17 mouse cellular contexts compared by ENCODE assay signal in genomic region chr3:137954256-137954916, GRCm38 (mm10). TPM values are rescaled to one million over a fixed set of nuclear protein-coding genes. Genes with fewer than 3 reads are reported as not detected.
A peak's percentile ranks its signal among the peaks of the same experiment; 100 is the strongest.
DNase-seq lines count a peak whose midpoint lies in the region; ATAC-seq and TF ChIP-seq lines count a peak whose summit lies in the region.
"Had no signal": no experiment of that assay in that cellular context is flagged by ENCODE, and none has a peak within 500 bp of the region (broad histone marks: within the 10 kb centered on the region; RNA-seq: fewer than 3 reads in every experiment).

No protein-coding gene starts in this region.

- DNase-seq in brain, embryonic 14.5 days (ENCODE audit: low read depth), result peak; percentile 25
- peak; percentile 52 for DNase-seq in naive thymus-derived CD4-positive, alpha-beta T cell, adult 2 months (ENCODE audit: low read depth)
- no peak for DNase-seq in gastrocnemius, postnatal 36 days
- DNase-seq in embryo, embryonic 10.5 days (ENCODE audit: low spot score), result no peak
- DNase-seq: adrenal gland, postnatal 25 days; cerebellum, adult 18-20 months; heart, adult 2 months; kidney, adult 9 months; right cerebral cortex, postnatal 4 days; thymus, adult 18-20 months had no signal

- intact Hi-C loops in gastrocnemius, postnatal 36 days (cut with DNase I), result no loop called here

- no peak for TF ChIP-seq CTCF in ES-Bruce4 (IDR thresholded peaks at IDR 0.05; ENCODE audit: low read depth, low read length)
- no peak for TF ChIP-seq CTCF in brain, embryonic 14.5 days (IDR thresholded peaks at IDR 0.05; ENCODE audit: borderline replicate concordance, extremely low read depth, insufficient read depth, insufficient read length)

- ATAC-seq in midbrain, embryonic 12.5 days (ENCODE audit: low FRiP score, low read depth), result no peak
- ATAC-seq in midbrain, embryonic 13.5 days, result no peak
- ATAC-seq in frontal cortex, adult (ENCODE audit: low TSS enrichment), result no peak

- H3K4me3 ChIP-seq in midbrain, embryonic 12.5 days, result no peak overlapping the region
- H3K4me3 ChIP-seq in midbrain, embryonic 13.5 days (replicated peaks), result no peak overlapping the region
- peak overlapping the region; percentile 51 for H3K4me3 ChIP-seq in ES-Bruce4 (ENCODE audit: low read depth, low read length)
- H3K4me3 ChIP-seq: forebrain, embryonic 15.5 days; heart, adult 2 months; hindbrain, embryonic 13.5 days; limb, embryonic 12.5 days had no signal

- no peaks in the 10 kb centered on the region for H3K9me3 ChIP-seq in midbrain, embryonic 12.5 days
- no peaks in the 10 kb centered on the region for H3K9me3 ChIP-seq in midbrain, embryonic 13.5 days
- H3K9me3 ChIP-seq in ES-Bruce4 (replicated peaks; ENCODE audit: control insufficient read depth, insufficient read depth, low read length, poor library complexity, severe bottlenecking), result no peaks in the 10 kb centered on the region
- H3K9me3 ChIP-seq: forebrain, embryonic 15.5 days; hindbrain, embryonic 13.5 days; limb, embryonic 12.5 days had no signal

- 0 out of 2 replicates have a peak, but pooled peaks have one; percentile 38 for TF ChIP-seq EP300 in ES-Bruce4 (IDR thresholded peaks at IDR 0.05; ENCODE audit: insufficient read depth, low read depth, low read length)

- H3K36me3 ChIP-seq in midbrain, embryonic 12.5 days, result no peaks in the 10 kb centered on the region
- H3K36me3 ChIP-seq in midbrain, embryonic 13.5 days, result no peaks in the 10 kb centered on the region
- H3K36me3 ChIP-seq in ES-Bruce4 (ENCODE audit: control insufficient read depth, insufficient read depth, low read length, poor library complexity, severe bottlenecking), result no peaks in the 10 kb centered on the region; the same call in 1 of the 2 replicates
- H3K36me3 ChIP-seq: forebrain, embryonic 15.5 days; hindbrain, embryonic 13.5 days; limb, embryonic 12.5 days had no signal

- no peak overlapping the region for H3K27ac ChIP-seq in midbrain, embryonic 12.5 days (replicated peaks)
- H3K27ac ChIP-seq in midbrain, embryonic 13.5 days, result no peak overlapping the region
- H3K27ac ChIP-seq in ES-Bruce4 (ENCODE audit: insufficient read depth, low read length), result peak overlapping the region; percentile 50
- H3K27ac ChIP-seq: forebrain, embryonic 15.5 days; heart, adult 2 months; hindbrain, embryonic 13.5 days; limb, embryonic 12.5 days had no signal

- peaks cover 9% of the 10 kb centered on the region; the same call in 1 of the 2 replicates for H3K4me1 ChIP-seq in midbrain, embryonic 12.5 days
- H3K4me1 ChIP-seq in midbrain, embryonic 13.5 days (replicated peaks), result peaks cover 24% of the 10 kb centered on the region
- peaks cover 13% of the 10 kb centered on the region for H3K4me1 ChIP-seq in ES-Bruce4 (ENCODE audit: control insufficient read depth, insufficient read depth, low read length)

- no peaks in the 10 kb centered on the region for H3K27me3 ChIP-seq in midbrain, embryonic 12.5 days
- H3K27me3 ChIP-seq in midbrain, embryonic 13.5 days, result no peaks in the 10 kb centered on the region
- H3K27me3 ChIP-seq in ES-Bruce4 (ENCODE audit: control insufficient read depth, insufficient read depth, low read length, poor library complexity, severe bottlenecking), result no peaks in the 10 kb centered on the region
- H3K27me3 ChIP-seq: forebrain, embryonic 15.5 days; hindbrain, embryonic 13.5 days; limb, embryonic 12.5 days had no signal

- WGBS in midbrain, embryonic 12.5 days, result 64% methylated on average over 23 of the region's 23 CpGs
- WGBS in midbrain, embryonic 13.5 days, result 59% methylated on average over 23 of the region's 23 CpGs

- TF ChIP-seq POLR2A in ES-Bruce4 (IDR thresholded peaks at IDR 0.05; ENCODE audit: insufficient read depth, low read length), result no peak
- no peak for TF ChIP-seq POLR2A in brain, embryonic 14.5 days (IDR thresholded peaks at IDR 0.05; ENCODE audit: borderline replicate concordance, extremely low read depth, insufficient read depth, insufficient read length, poor library complexity, severe bottlenecking)

- no peak overlapping the region for H3K9ac ChIP-seq in midbrain, embryonic 12.5 days (replicated peaks)
- no peak overlapping the region for H3K9ac ChIP-seq in midbrain, embryonic 13.5 days (replicated peaks)
- peak overlapping the region; percentile 71; the same call in 1 of the 2 replicates for H3K9ac ChIP-seq in ES-Bruce4 (ENCODE audit: low read depth, poor library complexity, severe bottlenecking)
- H3K9ac ChIP-seq: forebrain, embryonic 15.5 days; hindbrain, embryonic 13.5 days; limb, embryonic 12.5 days had no signal

- 0 out of 2 replicates have a peak overlapping the region, but pooled peaks have one; percentile 2 for H3K4me2 ChIP-seq in midbrain, embryonic 12.5 days (replicated peaks)
- no peak overlapping the region for H3K4me2 ChIP-seq in midbrain, embryonic 13.5 days (replicated peaks)
- H3K4me2 ChIP-seq: hindbrain, embryonic 13.5 days had no signal

RNA-seq across cellular contexts. Expression of gene Dapp1, which starts 27.0 kb away (rescaled TPM):
- 2.1 and 2.3 TPM in 2 replicates for polyA plus RNA-seq in midbrain, embryonic 12.5 days (2016; fragmentation: Nextera tagmentation; extraction: Ambion mirVana)
- polyA plus RNA-seq in midbrain, embryonic 13.5 days (2015; fragmentation: Nextera tagmentation; extraction: Ambion mirVana), result 0.67 and 1.2 TPM in 2 replicates
- polyA plus RNA-seq in ES-Bruce4 (2011; ENCODE audit: insufficient read depth, insufficient read length, low read depth, missing spikeins), result 3.2 and 9.9 TPM in 2 replicates
- 1.9 and 2.0 TPM in 2 replicates for polyA plus RNA-seq in brain, embryonic 14.5 days (2012; rRNA removed)
- 1 to 10 TPM; 1.2 to 1.3 TPM for total RNA-seq in gastrocnemius, postnatal 36 days (2021)

RNA-seq across cellular contexts. Expression of gene Lamtor3, which starts 36.1 kb away (rescaled TPM):
- polyA plus RNA-seq in midbrain, embryonic 12.5 days (2016; fragmentation: Nextera tagmentation; extraction: Ambion mirVana), result 94.8 and 103 TPM in 2 replicates
- 120 and 122 TPM in 2 replicates for polyA plus RNA-seq in midbrain, embryonic 13.5 days (2015; fragmentation: Nextera tagmentation; extraction: Ambion mirVana)
- 47.1 and 55.3 TPM in 2 replicates for polyA plus RNA-seq in ES-Bruce4 (2011; ENCODE audit: insufficient read depth, insufficient read length, low read depth, missing spikeins)
- 77.3 and 97.8 TPM in 2 replicates for polyA plus RNA-seq in brain, embryonic 14.5 days (2012; rRNA removed)
- total RNA-seq in gastrocnemius, postnatal 36 days (2021), result 10 to 100 TPM; 45.2 to 48.5 TPM

Comparison
In these comparisons a context has a peak if more than half of its experiments do, and no peak if none do; other contexts are left out.
1. DNase-seq: peak in brain, embryonic 14.5 days (single experiment) and naive thymus-derived CD4-positive, alpha-beta T cell, adult 2 months (single experiment); none in gastrocnemius, postnatal 36 days (0 of 2) and embryo, embryonic 10.5 days (single experiment).